Mouse (Mus musculus) erythroblast, adult 5-6 weeks (primary cell): ENCODE data around the gene Mllt3. TPM values are rescaled to one million over a fixed set of nuclear protein-coding genes. Genes with fewer than 3 reads are reported as not detected.
"Not testable (repeated sequence)": the region's sequence is repeated elsewhere in the genome, so short reads cannot be mapped to it uniquely, and the experiment has no call there.

Source experiments
- ATAC-seq: replicated peaks from 2 replicates; pipeline ENCODE4 v1.8.0; 2016; ENCODE audit warnings: moderate number of reproducible peaks, mild to moderate bottlenecking, moderate TSS enrichment, inconsistent platforms; ENCODE audit not compliant: poor library complexity, low FRiP score, severe bottlenecking
- total RNA-seq, 2 experiments: library from RNA; stranded (forward) in 1 of 2; stranded (reverse) in 1 of 2; fragments of 150-400 nt in 1 of 2; fragments of 200-764, 138-1000 nt in 1 of 2; gene quantifications; 2 replicates each; pipeline versions ENCODE4 v1.2.3 to v1.2.4; 2015 to 2017; ENCODE audit warnings: low replicate concordance in 2 of 2

Gene Mllt3
- total RNA-seq, 2 experiments from 2014 or later = 84.9 to 93.2 TPM

GRCm38 (mm10) chr4:88015765-88016164 lies 17.4 kb downstream of the Mllt3 start:
- no peak for ATAC-seq

GRCm38 (mm10) chr4:88015261-88015660 lies 17.9 kb downstream of the Mllt3 start:
- no peak for ATAC-seq

GRCm38 (mm10) chr4:88012774-88013173 lies 20.4 kb downstream of the Mllt3 start:
- ATAC-seq = no peak

GRCm38 (mm10) chr4:88011870-88012572 lies 21.1 kb downstream of the Mllt3 start:
- no peak for ATAC-seq

GRCm38 (mm10) chr4:88010441-88010840 lies 22.7 kb downstream of the Mllt3 start:
- ATAC-seq = no peak

- ATAC-seq = no peak
Observed at GRCm38 (mm10) chr4:88005801-88006200, 27.4 kb downstream of the Mllt3 start.

- ATAC-seq = no peak
Observed at GRCm38 (mm10) chr4:88003159-88003948, 29.8 kb downstream of the Mllt3 start.

- ATAC-seq = no peak
Observed at GRCm38 (mm10) chr4:87991710-87992109, 41.5 kb downstream of the Mllt3 start.

- ATAC-seq = no peak
Observed at GRCm38 (mm10) chr4:87990940-87991339, 42.2 kb downstream of the Mllt3 start.

GRCm38 (mm10) chr4:87985281-87985680 lies 47.9 kb downstream of the Mllt3 start:
- no peak for ATAC-seq

- ATAC-seq = no peak
Observed at GRCm38 (mm10) chr4:87984589-87984988, 48.6 kb downstream of the Mllt3 start.

GRCm38 (mm10) chr4:87984091-87984490 lies 49.1 kb downstream of the Mllt3 start:
- ATAC-seq = no peak

- no peak for ATAC-seq
Observed at GRCm38 (mm10) chr4:87982578-87982977, 50.6 kb downstream of the Mllt3 start.

- ATAC-seq = no peak
Observed at GRCm38 (mm10) chr4:87977820-87978448, 55.2 kb downstream of the Mllt3 start.

- ATAC-seq = no peak
Observed at GRCm38 (mm10) chr4:87965836-87966235, 67.3 kb downstream of the Mllt3 start.

GRCm38 (mm10) chr4:87964890-87965289 lies 68.3 kb downstream of the Mllt3 start:
- ATAC-seq = not testable (repeated sequence)

GRCm38 (mm10) chr4:87963773-87964076 lies 69.4 kb downstream of the Mllt3 start:
- ATAC-seq = no peak

- no peak for ATAC-seq
Observed at GRCm38 (mm10) chr4:87963055-87963772, 70.0 kb downstream of the Mllt3 start.

- no peak for ATAC-seq
Observed at GRCm38 (mm10) chr4:87961872-87962271, 71.3 kb downstream of the Mllt3 start.

- no peak for ATAC-seq
Observed at GRCm38 (mm10) chr4:87957852-87958251, 75.3 kb downstream of the Mllt3 start.
